In genomic region chr8:3277266-3277665, GRCm38 (mm10) we compare ENCODE assay signal across 9 mouse cellular contexts. TPM values are rescaled to one million over a fixed set of nuclear protein-coding genes. Genes with fewer than 3 reads are reported as not detected.
DNase-seq lines count a peak whose midpoint lies in the region; ATAC-seq and TF ChIP-seq lines count a peak whose summit lies in the region.
"Had no signal": no experiment of that assay in that cellular context is flagged by ENCODE, and none has a peak within 500 bp of the region (broad histone marks: within the 10 kb centered on the region; RNA-seq: fewer than 3 reads in every experiment).

No protein-coding gene starts in this region.

- WGBS in heart, embryonic 11.5 days (ENCODE audit: insufficient replicate concordance): 90% methylated on average over 9 of the region's 9 CpGs
- WGBS in hindbrain, embryonic 12.5 days: 95% methylated on average over 9 of the region's 9 CpGs
- WGBS in liver, postnatal 0 days (ENCODE audit: insufficient replicate concordance): 85% methylated on average over 9 of the region's 9 CpGs

- H3K27me3 ChIP-seq in heart, embryonic 11.5 days (ENCODE audit: control insufficient read depth, insufficient read depth, low read length): no peaks in the 10 kb centered on the region
- H3K27me3 ChIP-seq in hindbrain, embryonic 12.5 days: no peaks in the 10 kb centered on the region
- H3K27me3 ChIP-seq in liver, postnatal 0 days (ENCODE audit: insufficient read depth, low read length): no peaks in the 10 kb centered on the region

- H3K36me3 ChIP-seq in heart, embryonic 11.5 days (ENCODE audit: control insufficient read depth, insufficient read depth, low read length): no peaks in the 10 kb centered on the region
- H3K36me3 ChIP-seq in hindbrain, embryonic 12.5 days: peaks cover 5% of the 10 kb centered on the region; the same call in 1 of the 2 replicates
- H3K36me3 ChIP-seq in liver, postnatal 0 days (replicated peaks; ENCODE audit: insufficient read depth, low read length): peaks cover 7% of the 10 kb centered on the region; the same call in 1 of the 2 replicates

- no peak for ATAC-seq in heart, embryonic 11.5 days (replicated peaks; ENCODE audit: insufficient number of reproducible peaks, low FRiP score, low TSS enrichment)
- no peak for ATAC-seq in hindbrain, embryonic 12.5 days (ENCODE audit: low FRiP score)
- no peak for ATAC-seq in liver, postnatal 0 days

- no peak for TF ChIP-seq CTCF in liver, postnatal 0 days (IDR thresholded peaks at IDR 0.05; ENCODE audit: low read depth)

- no peaks in the 10 kb centered on the region for H3K9me3 ChIP-seq in heart, embryonic 11.5 days (replicated peaks; ENCODE audit: control insufficient read depth, low read length)
- no peaks in the 10 kb centered on the region for H3K9me3 ChIP-seq in hindbrain, embryonic 12.5 days (replicated peaks)
- no peaks in the 10 kb centered on the region for H3K9me3 ChIP-seq in liver, postnatal 0 days (ENCODE audit: low read length)

- H3K9ac ChIP-seq in heart, embryonic 11.5 days (ENCODE audit: low read depth, low read length): no peak overlapping the region
- H3K9ac ChIP-seq in hindbrain, embryonic 12.5 days: no peak overlapping the region
- H3K9ac ChIP-seq in liver, postnatal 0 days (replicated peaks): no peak overlapping the region; the same call in 1 of the 2 replicates

- no peak for DNase-seq in heart, adult 9 months (ENCODE audit: low spot score in 2 of 2)
- DNase-seq in liver, postnatal 0 days: no peak
- DNase-seq in T-cell, adult 2 months (ENCODE audit: low spot score): no peak
- DNase-seq in layer of hippocampus, adult 9-10 months (ENCODE audit: low spot score): no peak
- no peak for DNase-seq in left cerebral cortex, postnatal 10 days (ENCODE audit: extremely low spot score in 1 of 2, low spot score in 2 of 2)
- DNase-seq: kidney, postnatal 25 days had no signal

- no peak overlapping the region for H3K27ac ChIP-seq in heart, embryonic 11.5 days (ENCODE audit: low read depth, low read length)
- peak overlapping the region; percentile 91; the same call in 1 of the 2 replicates for H3K27ac ChIP-seq in brown adipose tissue, adult 24 weeks (replicated peaks; ENCODE audit: low read depth, low read length)
- H3K27ac ChIP-seq in hindbrain, embryonic 12.5 days: no peak overlapping the region
- H3K27ac ChIP-seq in liver, postnatal 0 days (ENCODE audit: low read depth): no peak overlapping the region

- no peak overlapping the region for H3K4me3 ChIP-seq in heart, embryonic 11.5 days (ENCODE audit: low read depth, low read length)
- peak overlapping the region; percentile 97 for H3K4me3 ChIP-seq in brown adipose tissue, adult 24 weeks (ENCODE audit: insufficient read depth, low read depth, low read length)
- H3K4me3 ChIP-seq in hindbrain, embryonic 12.5 days: peak overlapping the region; percentile 6; the same call in 1 of the 2 replicates
- peak overlapping the region; percentile 99; the same call in 1 of the 2 replicates for H3K4me3 ChIP-seq in liver, postnatal 0 days (ENCODE audit: low read depth, low read length)

- H3K4me1 ChIP-seq in heart, embryonic 11.5 days (ENCODE audit: control insufficient read depth, insufficient read depth, low read length): peaks cover 11% of the 10 kb centered on the region; the same call in 1 of the 2 replicates
- peaks cover 29% of the 10 kb centered on the region for H3K4me1 ChIP-seq in brown adipose tissue, adult 24 weeks (ENCODE audit: control insufficient read depth, insufficient read depth, insufficient read length, low read length)
- H3K4me1 ChIP-seq in hindbrain, embryonic 12.5 days: peaks cover 26% of the 10 kb centered on the region
- peaks cover 35% of the 10 kb centered on the region for H3K4me1 ChIP-seq in liver, postnatal 0 days (ENCODE audit: insufficient read depth)

- TF ChIP-seq EP300 in liver, postnatal 0 days (IDR thresholded peaks at IDR 0.05; ENCODE audit: low read depth): no peak

- peak overlapping the region; percentile 90 for H3K4me2 ChIP-seq in heart, embryonic 11.5 days
- H3K4me2 ChIP-seq in hindbrain, embryonic 12.5 days (replicated peaks): peak overlapping the region; percentile 83; the same call in 1 of the 2 replicates
- peak overlapping the region; percentile 82 for H3K4me2 ChIP-seq in liver, postnatal 0 days (ENCODE audit: low read depth, low read length)

- intact Hi-C loops in left cerebral cortex, postnatal 10 days (cut with DNase I): loop anchor here (5.0 kb wide), 1 partner anchor 55 kb away; no protein-coding TSS in a partner anchor

RNA-seq across cellular contexts. Expression of gene Insr, which starts 2.2 kb away (rescaled TPM):
- polyA plus RNA-seq in heart, embryonic 11.5 days (2014; fragmentation: Nextera tagmentation; extraction: Ambion mirVana): 39.2 and 45.7 TPM in 2 replicates
- polyA plus RNA-seq in brown adipose tissue, adult 24 weeks (2012; ENCODE audit: insufficient read depth, insufficient read length, missing spikeins): 25.0 and 35.7 TPM in 2 replicates
- polyA plus RNA-seq in hindbrain, embryonic 12.5 days (2016; fragmentation: Nextera tagmentation; extraction: Ambion mirVana): 49.0 and 51.7 TPM in 2 replicates
- 28.9 and 31.3 TPM in 2 replicates for polyA plus RNA-seq in liver, postnatal 0 days (2015; fragmentation: Nextera tagmentation; extraction: Ambion mirVana)
- total RNA-seq in left cerebral cortex, postnatal 10 days (2021): 10 to 100 TPM; 44.5 to 47.6 TPM
